Mouse (Mus musculus) embryonic facial prominence, embryonic 14.5 days (tissue): ENCODE data around the gene Cd2. TPM values are rescaled to one million over a fixed set of nuclear protein-coding genes. Genes with fewer than 3 reads are reported as not detected.

Experiments
- ATAC-seq: fragments of 200-750 bp; cut with Nextera tagmentation; 2 replicates; pipeline ENCODE4 v1.8.0; 2017; ENCODE audit warnings: low read depth, moderate number of reproducible peaks, moderate TSS enrichment
- DNase-seq: peaks from one replicate; pipeline ENCODE4 v3.0.0-alpha.2; 2015; ENCODE audit warnings: low spot score
- H3K27ac ChIP-seq: fragments of 300-500 bp; sonication (generic); replicated peaks from 2 replicates; pipeline ENCODE4 v1.5.1; 2014; ENCODE audit warnings: low read depth, mild to moderate bottlenecking, low read length, moderate library complexity
- H3K27me3 ChIP-seq: fragments of 300-500 bp; sonication (generic); replicated peaks from 2 replicates; pipeline ENCODE4 v1.6.1; 2014; ENCODE audit warnings: low read length; ENCODE audit not compliant: control insufficient read depth, insufficient read depth
- H3K36me3 ChIP-seq: fragments of 300-500 bp; sonication (generic); 2 replicates; pipeline ENCODE4 v1.6.1; 2014; ENCODE audit warnings: low read length, mixed read lengths; ENCODE audit not compliant: control insufficient read depth, insufficient read depth
- H3K4me1 ChIP-seq: fragments of 300-500 bp; sonication (generic); 2 replicates; pipeline ENCODE4 v1.6.1; 2014; ENCODE audit warnings: antibody characterized with exemption, low read length; ENCODE audit not compliant: control insufficient read depth, insufficient read depth
- H3K4me2 ChIP-seq: fragments of 300-500 bp; sonication (generic); 2 replicates; pipeline ENCODE4 v1.6.1; 2014; ENCODE audit warnings: low read depth, mild to moderate bottlenecking, low read length, moderate library complexity, mixed read lengths
- H3K4me3 ChIP-seq: fragments of 300-500 bp; sonication (generic); 2 replicates; pipeline ENCODE4 v1.5.1; 2014; ENCODE audit warnings: low read depth, mild to moderate bottlenecking, low read length
- H3K9ac ChIP-seq: fragments of 300-500 bp; sonication (generic); 2 replicates; pipeline ENCODE4 v1.6.1; 2014; ENCODE audit warnings: low read depth, mild to moderate bottlenecking, low read length, moderate library complexity, mixed read lengths
- H3K9me3 ChIP-seq: fragments of 300-500 bp; sonication (generic); 2 replicates; pipeline ENCODE4 v1.6.1; 2016; ENCODE audit warnings: low read length; ENCODE audit not compliant: control insufficient read depth
- WGBS: fragments of 180-500 bp; shearing (Covaris S2); extraction: QIAGEN DNeasy Blood & Tissue Kit; methylation state at CpG from one replicate; pipeline ENCODE4 v1.1.7; 2014; 5-methylcytosine and 5-hydroxymethylcytosine counted together
- polyA plus RNA-seq: library from polyadenylated mRNA; unstranded; fragments of >200 nt; fragmentation: Nextera tagmentation; extraction: Ambion mirVana; gene quantifications from 2 replicates; pipeline ENCODE4 v1.2.1, GENCODE M21; 2014

The Cd2 gene
- polyA plus RNA-seq, 1 experiment from 2014 or later, result not detected

GRCm38 (mm10) chr3:101313266-101314051 is 25.7 kb upstream of the Cd2 start:
- ATAC-seq (no peak), DNase-seq (no peak)
- Histone ChIP-seq H3K4me3 (no peak overlapping the region), H3K9ac (no peak overlapping the region), H3K4me2 (no peak overlapping the region), H3K36me3 (no peaks in the 10 kb centered on the region), H3K27ac (no peak overlapping the region), H3K27me3 (no peaks in the 10 kb centered on the region), H3K9me3 (no peaks in the 10 kb centered on the region; the same call in 1 of the 2 replicates), H3K4me1 (no peaks in the 10 kb centered on the region; the same call in none of the 2 replicates)
- WGBS, result 78% methylated on average over 8 of the region's 8 CpGs

GRCm38 (mm10) chr3:101310977-101311376 is 23.2 kb upstream of the Cd2 start:
- Histone ChIP-seq H3K36me3 (no peaks in the 10 kb centered on the region), H3K4me1 (no peaks in the 10 kb centered on the region; the same call in none of the 2 replicates), H3K27ac (no peak overlapping the region), H3K4me2 (no peak overlapping the region), H3K9ac (no peak overlapping the region), H3K27me3 (no peaks in the 10 kb centered on the region), H3K4me3 (no peak overlapping the region), H3K9me3 (no peaks in the 10 kb centered on the region)
- ATAC-seq (no peak), DNase-seq (no peak)
- 56% methylated on average over 9 of the region's 9 CpGs for WGBS

GRCm38 (mm10) chr3:101309626-101310025 is 21.9 kb upstream of the Cd2 start:
- Histone ChIP-seq H3K27ac (no peak overlapping the region), H3K27me3 (no peaks in the 10 kb centered on the region), H3K9ac (no peak overlapping the region), H3K36me3 (no peaks in the 10 kb centered on the region), H3K4me1 (peaks cover under 1% of the 10 kb centered on the region), H3K4me2 (no peak overlapping the region), H3K4me3 (no peak overlapping the region), H3K9me3 (no peaks in the 10 kb centered on the region)
- ATAC-seq (peak; percentile 71; the same call in 1 of the 2 replicates), DNase-seq (peak; percentile 82)
- 49% methylated on average over 3 of the region's 3 CpGs for WGBS

- H3K27ac ChIP-seq, result no peak overlapping the region
- no peak overlapping the region for H3K4me2 ChIP-seq
- ATAC-seq, result no peak
- H3K4me3 ChIP-seq, result no peak overlapping the region
- peaks cover 6% of the 10 kb centered on the region for H3K4me1 ChIP-seq
- WGBS, result 69% methylated on average over 9 of the region's 9 CpGs
- no peak for DNase-seq
- no peaks in the 10 kb centered on the region for H3K36me3 ChIP-seq
- no peaks in the 10 kb centered on the region for H3K27me3 ChIP-seq
- H3K9ac ChIP-seq, result no peak overlapping the region
- no peaks in the 10 kb centered on the region for H3K9me3 ChIP-seq
Measured at GRCm38 (mm10) chr3:101306090-101306489, 18.4 kb upstream of the Cd2 start.

GRCm38 (mm10) chr3:101305046-101305445 is 17.3 kb upstream of the Cd2 start:
- Histone ChIP-seq H3K27me3 (no peaks in the 10 kb centered on the region), H3K36me3 (no peaks in the 10 kb centered on the region), H3K27ac (no peak overlapping the region), H3K4me3 (no peak overlapping the region), H3K9me3 (no peaks in the 10 kb centered on the region), H3K4me2 (no peak overlapping the region), H3K4me1 (peaks cover 16% of the 10 kb centered on the region), H3K9ac (no peak overlapping the region)
- 63% methylated on average over 2 of the region's 2 CpGs for WGBS
- no peak for ATAC-seq
- DNase-seq, result no peak

GRCm38 (mm10) chr3:101304156-101304555 is 16.4 kb upstream of the Cd2 start:
- peak; percentile 42; the same call in 1 of the 2 replicates for ATAC-seq
- peak overlapping the region; percentile 18; the same call in 1 of the 2 replicates for H3K4me2 ChIP-seq

GRCm38 (mm10) chr3:101300271-101301071 is 12.7 kb upstream of the Cd2 start:
- peak; percentile 74 for DNase-seq
- H3K27ac ChIP-seq, result peak overlapping the region; percentile 68
- H3K4me3 ChIP-seq, result peak overlapping the region; percentile 21
- H3K9ac ChIP-seq, result peak overlapping the region; percentile 56
- H3K36me3 ChIP-seq, result no peaks in the 10 kb centered on the region
- H3K9me3 ChIP-seq, result no peaks in the 10 kb centered on the region
- H3K4me1 ChIP-seq, result peaks cover 18% of the 10 kb centered on the region; the same call in 1 of the 2 replicates
- peak overlapping the region; percentile 54 for H3K4me2 ChIP-seq
- H3K27me3 ChIP-seq, result no peaks in the 10 kb centered on the region
- 15% methylated on average over 23 of the region's 23 CpGs for WGBS
- peak; percentile 55 for ATAC-seq

More at GRCm38 (mm10) chr3:101304156-101304555, 16.4 kb upstream of the Cd2 start:
- Histone ChIP-seq H3K4me1 (peaks cover 18% of the 10 kb centered on the region), H3K9me3 (no peaks in the 10 kb centered on the region), H3K27ac (no peak overlapping the region), H3K4me3 (no peak overlapping the region), H3K27me3 (no peaks in the 10 kb centered on the region), H3K36me3 (no peaks in the 10 kb centered on the region), H3K9ac (0 out of 2 replicates have a peak overlapping the region, but pooled peaks have one; percentile 5)
- DNase-seq, result peak; percentile 86
- 12% methylated on average over 8 of the region's 8 CpGs for WGBS

- H3K27me3 ChIP-seq, result no peaks in the 10 kb centered on the region
- H3K4me1 ChIP-seq, result peaks cover 17% of the 10 kb centered on the region; the same call in 1 of the 2 replicates
- DNase-seq (no peak), ATAC-seq (no peak)
- no peak overlapping the region for H3K4me3 ChIP-seq
- H3K9ac ChIP-seq, result no peak overlapping the region
- no peaks in the 10 kb centered on the region for H3K36me3 ChIP-seq
- 78% methylated on average over 6 of the region's 6 CpGs for WGBS
- H3K9me3 ChIP-seq, result no peaks in the 10 kb centered on the region
- no peak overlapping the region for H3K4me2 ChIP-seq
- no peak overlapping the region for H3K27ac ChIP-seq
Measured at GRCm38 (mm10) chr3:101299591-101299990, 11.9 kb upstream of the Cd2 start.
